8 mouse cellular contexts compared by ENCODE assay signal in the genomic region with DNA sequence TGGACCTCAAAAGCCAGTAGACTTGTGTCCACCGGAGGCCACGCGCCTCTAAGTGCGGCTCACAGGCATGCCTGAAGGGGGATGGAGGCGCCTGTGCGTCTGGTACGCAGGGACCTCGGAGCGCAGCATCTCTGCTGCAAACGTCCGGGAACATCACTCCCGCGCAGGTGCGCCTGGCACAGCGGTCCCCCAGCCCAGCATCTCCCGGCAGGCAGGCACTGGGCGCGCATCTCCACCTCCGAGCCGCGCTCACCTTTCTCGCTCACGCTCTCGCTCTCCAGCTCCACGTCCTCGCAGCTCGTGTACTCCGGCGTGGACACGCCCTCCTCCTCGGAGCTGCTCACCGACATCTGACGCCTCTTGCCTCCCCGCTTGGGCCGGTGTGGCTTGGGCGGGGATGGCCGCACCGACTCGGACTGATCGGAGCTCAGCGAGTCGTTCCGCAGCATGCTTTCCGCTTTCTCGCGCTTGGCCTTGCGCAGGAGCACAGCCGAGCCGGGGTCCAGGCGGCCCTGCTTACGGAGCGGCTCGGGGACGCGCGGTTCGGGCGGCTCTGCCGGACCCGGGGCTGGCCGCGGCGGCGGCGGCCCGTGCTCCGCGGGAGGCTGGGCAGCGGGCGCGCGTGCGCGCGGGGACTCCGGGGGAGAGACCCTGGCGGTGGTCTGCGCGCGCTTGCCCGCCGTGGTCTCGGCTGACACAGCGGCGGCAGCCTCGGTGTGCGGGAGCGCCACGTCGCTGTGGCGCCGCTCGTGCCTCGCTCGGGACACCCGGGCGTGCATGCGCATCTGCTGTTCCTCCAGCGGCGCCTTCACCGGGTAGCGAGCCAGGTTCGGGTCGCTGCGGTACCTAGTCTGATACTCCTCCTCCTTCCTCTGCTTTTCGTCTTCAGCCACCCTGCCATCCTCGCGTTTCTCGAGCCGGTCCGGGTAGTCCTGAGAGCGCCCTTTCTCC.
DNase-seq lines count a peak whose midpoint lies in the region; ATAC-seq and TF ChIP-seq lines count a peak whose summit lies in the region.

No protein-coding gene starts in this region.

- no peak for TF ChIP-seq POLR2A in cortical plate, adult 2 months (IDR thresholded peaks at IDR 0.05; ENCODE audit: extremely low read depth, insufficient read depth, low read length)

- H3K27me3 ChIP-seq in heart, embryonic 14.5 days (ENCODE audit: control insufficient read depth, insufficient read depth, low read length), result peaks cover 51% of the 10 kb centered on the region
- H3K27me3 ChIP-seq in limb, embryonic 12.5 days, result peaks cover 48% of the 10 kb centered on the region
- H3K27me3 ChIP-seq in neural tube, embryonic 13.5 days, result peaks cover 39% of the 10 kb centered on the region

- no peaks in the 10 kb centered on the region for H3K9me3 ChIP-seq in heart, embryonic 14.5 days (ENCODE audit: control insufficient read depth, low read length)
- no peaks in the 10 kb centered on the region for H3K9me3 ChIP-seq in limb, embryonic 12.5 days
- H3K9me3 ChIP-seq in neural tube, embryonic 13.5 days, result no peaks in the 10 kb centered on the region

- H3K4me3 ChIP-seq in cortical plate, adult 2 months (ENCODE audit: insufficient read depth, low read length), result peak overlapping the region; percentile 47
- H3K4me3 ChIP-seq in heart, embryonic 14.5 days (ENCODE audit: control insufficient read depth in 1 of 2, insufficient read depth in 1 of 2, low read depth in 1 of 2, low read length in 2 of 2), result peak overlapping the region; percentile 58 to 76
- peak overlapping the region; percentile 74 for H3K4me3 ChIP-seq in limb, embryonic 12.5 days (replicated peaks)
- H3K4me3 ChIP-seq in neural tube, embryonic 13.5 days, result peak overlapping the region; percentile 63

- WGBS in heart, embryonic 14.5 days, result under 1% methylated on average over 101 of the region's 112 CpGs
- WGBS in limb, embryonic 12.5 days, result under 1% methylated on average over 84 of the region's 112 CpGs
- under 1% methylated on average over 95 of the region's 112 CpGs for WGBS in neural tube, embryonic 13.5 days

- DNase-seq in adrenal gland, postnatal 36 days, result peak; percentile 0
- no peak for DNase-seq in adrenal gland, adult (ENCODE audit: inconsistent age in 2 of 2, low spot score in 1 of 2)
- DNase-seq in 3134 (ENCODE audit: extremely low read depth, insufficient read length, low spot score), result peak; percentile 9
- no peak for DNase-seq in urinary bladder, postnatal 36 days (ENCODE audit: low spot score in 2 of 2)

- TF ChIP-seq CTCF in cortical plate, adult 2 months (IDR thresholded peaks at IDR 0.05; ENCODE audit: extremely low read depth, insufficient read depth, low read length), result no peak

- H3K4me1 ChIP-seq in cortical plate, adult 2 months (ENCODE audit: control insufficient read depth, insufficient read depth, low read length), result no peaks in the 10 kb centered on the region
- H3K4me1 ChIP-seq in heart, embryonic 14.5 days (ENCODE audit: control insufficient read depth in 2 of 2, insufficient read depth in 2 of 2, low read length in 2 of 2), result no peaks in the 10 kb centered on the region; a peak in 1 of 4 replicates
- no peaks in the 10 kb centered on the region for H3K4me1 ChIP-seq in limb, embryonic 12.5 days (replicated peaks)
- peaks cover 5% of the 10 kb centered on the region; the same call in 1 of the 2 replicates for H3K4me1 ChIP-seq in neural tube, embryonic 13.5 days (replicated peaks)

- peak overlapping the region; percentile 71 for H3K9ac ChIP-seq in heart, embryonic 14.5 days (ENCODE audit: low read length)
- H3K9ac ChIP-seq in limb, embryonic 12.5 days (replicated peaks), result peak overlapping the region; percentile 69
- peak overlapping the region; percentile 75 for H3K9ac ChIP-seq in neural tube, embryonic 13.5 days

- H3K27ac ChIP-seq in cortical plate, adult 2 months (ENCODE audit: insufficient read depth, low read length), result no peak overlapping the region
- no peak overlapping the region for H3K27ac ChIP-seq in heart, embryonic 14.5 days (replicated peaks in 1 of 2; ENCODE audit: control insufficient read depth in 1 of 2, insufficient read depth in 1 of 2, low read depth in 2 of 2, low read length in 2 of 2)
- no peak overlapping the region for H3K27ac ChIP-seq in limb, embryonic 12.5 days
- H3K27ac ChIP-seq in neural tube, embryonic 13.5 days (replicated peaks), result peak overlapping the region; percentile 82

- ATAC-seq in heart, embryonic 14.5 days (ENCODE audit: insufficient number of reproducible peaks, insufficient read depth, low FRiP score, low read depth), result peak; percentile 39; the same call in 1 of the 2 replicates
- peak; percentile 80 for ATAC-seq in limb, embryonic 12.5 days (ENCODE audit: insufficient number of reproducible peaks, insufficient read depth, low FRiP score, low TSS enrichment, low read depth)
- ATAC-seq in neural tube, embryonic 13.5 days (ENCODE audit: low read depth), result peak; percentile 92

- H3K36me3 ChIP-seq in heart, embryonic 14.5 days (ENCODE audit: control insufficient read depth, insufficient read depth, low read length), result no peaks in the 10 kb centered on the region
- no peaks in the 10 kb centered on the region for H3K36me3 ChIP-seq in limb, embryonic 12.5 days
- no peaks in the 10 kb centered on the region for H3K36me3 ChIP-seq in neural tube, embryonic 13.5 days

- peak overlapping the region; percentile 100 for H3K4me2 ChIP-seq in heart, embryonic 14.5 days (ENCODE audit: low read length)
- H3K4me2 ChIP-seq in limb, embryonic 12.5 days, result peak overlapping the region; percentile 94
- H3K4me2 ChIP-seq in neural tube, embryonic 13.5 days, result peak overlapping the region; percentile 78

Comparison
In these comparisons a context has a peak if more than half of its experiments do, and no peak if none do; other contexts are left out.
1. DNase-seq: peak in adrenal gland, postnatal 36 days (2 of 2) and 3134 (single experiment); none in adrenal gland, adult (0 of 2) and urinary bladder, postnatal 36 days (0 of 2).
2. ATAC-seq: peak in every context shown above with its lines; median percentile 92 in neural tube, embryonic 13.5 days; 80 in limb, embryonic 12.5 days; 39 in heart, embryonic 14.5 days.
3. Peak in every context shown above with its lines, with median percentiles within 50 percentile points of each other: H3K4me3 ChIP-seq, H3K4me2 ChIP-seq and H3K9ac ChIP-seq.